Mouse (Mus musculus) embryonic fibroblast, embryonic 13.5 days (primary cell): ENCODE measurements around the gene Mphosph9.

Experiments used
- CTCF ChIP-seq: IDR thresholded peaks from 2 replicates; pipeline ENCODE4 v1.5.1; 2011; ENCODE audit warnings: mild to moderate bottlenecking, control low read depth, low read length, moderate library complexity, borderline replicate concordance; ENCODE audit not compliant: insufficient read depth
- POLR2A ChIP-seq: IDR thresholded peaks from 2 replicates; pipeline ENCODE4 v1.6.1; 2011; ENCODE audit warnings: low read depth, mild to moderate bottlenecking, control low read depth, low read length, moderate library complexity

GRCm38 (mm10) chr5:124374298-124374697, 46.5 kb upstream of the Mphosph9 start:
- no peak for TF ChIP-seq CTCF
- TF ChIP-seq POLR2A = no peak
